Mouse (Mus musculus): ENCODE measurements around the gene Serp2. TPM values are rescaled to one million over a fixed set of nuclear protein-coding genes. Genes with fewer than 3 reads are reported as not detected.

Gene Serp2
- 2.6 TPM for polyA plus RNA-seq (2015; fragmentation: Illumina TruSeq; extraction: RNeasy Lipid Tissue Mini Kit (QIAGEN cat#74804); ENCODE audit: insufficient read depth, low replicate concordance)

DNA sequence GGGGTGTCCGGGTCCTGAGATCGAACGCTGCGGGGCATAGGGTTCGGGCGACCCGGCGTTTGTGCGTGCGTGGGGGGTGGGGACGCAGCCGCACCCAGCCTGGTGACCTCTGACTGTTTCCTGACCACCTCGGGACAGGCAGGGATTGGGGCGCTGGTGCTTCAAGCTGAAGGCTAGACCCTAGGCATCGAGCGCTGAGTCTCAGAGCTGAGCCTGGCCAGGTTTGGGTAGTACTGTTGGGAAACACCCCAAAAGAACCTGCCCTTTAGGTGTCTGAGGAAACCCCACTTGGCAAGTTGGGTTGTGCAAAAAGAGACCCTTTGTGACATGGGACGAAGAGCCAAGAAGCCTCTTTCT, at the start of gene Serp2:
Gene Serp2 (minus strand): TSS at position 38 of the 357 bp plus-strand sequence.

Other genes with a start within 250 kb of the Serp2 start
- gene Tsc22d1, start 141.9 kb downstream of the Serp2 start, polyA plus RNA-seq (2015; fragmentation: Illumina TruSeq; extraction: RNeasy Lipid Tissue Mini Kit (QIAGEN cat#74804); ENCODE audit: insufficient read depth, low replicate concordance) = 169 TPM

Measured in spleen, adult 10 weeks (tissue).